Mouse (Mus musculus): ENCODE data around the gene Slc25a5.

GRCm38 (mm10) chrX:36830271-36830670 is 34.8 kb downstream of the Slc25a5 start:
- TF ChIP-seq CTCF (IDR thresholded peaks at IDR 0.05; ENCODE audit: low read depth), result peak; percentile 65
- no peak for TF ChIP-seq EP300 (optimal IDR thresholded peaks at IDR 0.05)

Measured in stomach, postnatal 0 days (tissue).